Mouse (Mus musculus) liver, adult 2 months (tissue): Measurements from ENCODE around the gene Hnrnph2. TPM values are rescaled to one million over a fixed set of nuclear protein-coding genes. Genes with fewer than 3 reads are reported as not detected.

Source experiments
- DNase-seq: peaks from one replicate; pipeline ENCODE4 v3.0.0-alpha.2; 2011; ENCODE audit warnings: low read depth, low spot score; ENCODE audit errors: extremely low read depth
- H3K27ac ChIP-seq: fragments of 200-500 bp; replicated peaks from 2 replicates; pipeline ENCODE4 v1.5.1; 2012; ENCODE audit warnings: low read depth, mild to moderate bottlenecking, control low read depth, inconsistent platforms, low read length; ENCODE audit not compliant: insufficient read depth
- H3K27me3 ChIP-seq: fragments of 200-500 bp; 2 replicates; pipeline ENCODE4 v1.6.1; 2012; ENCODE audit warnings: mild to moderate bottlenecking, moderate library complexity, low read length, inconsistent platforms; ENCODE audit not compliant: control insufficient read depth, insufficient read depth
- H3K36me3 ChIP-seq: fragments of 200-500 bp; 2 replicates; pipeline ENCODE4 v1.6.1; 2012; ENCODE audit warnings: low read length, inconsistent platforms; ENCODE audit not compliant: control insufficient read depth, insufficient read depth
- H3K4me1 ChIP-seq: fragments of 200-500 bp; 2 replicates; pipeline ENCODE4 v1.6.1; 2011; ENCODE audit warnings: low read length; ENCODE audit not compliant: control insufficient read depth, insufficient read depth
- H3K4me3 ChIP-seq: fragments of 200-500 bp; 2 replicates; pipeline ENCODE4 v1.5.1; 2011; ENCODE audit warnings: low read depth, mild to moderate bottlenecking, control low read depth, low read length, moderate library complexity; ENCODE audit not compliant: insufficient read depth
- H3K79me2 ChIP-seq: fragments of 200-500 bp; 2 replicates; pipeline ENCODE4 v1.6.1; 2012; ENCODE audit warnings: inconsistent platforms, mild to moderate bottlenecking, low read length, moderate library complexity; ENCODE audit not compliant: control insufficient read depth, insufficient read depth
- H3K9ac ChIP-seq: fragments of 200-500 bp; 2 replicates; pipeline ENCODE4 v1.6.1; 2012; ENCODE audit warnings: low read depth, mild to moderate bottlenecking, control low read depth, inconsistent platforms, low read length
- CTCF ChIP-seq: fragments of 200-500 bp; IDR thresholded peaks from 2 replicates; pipeline ENCODE4 v1.5.1; 2011; ENCODE audit warnings: low read depth, low read length, control low read depth
- POLR2A ChIP-seq: fragments of 200-500 bp; IDR thresholded peaks from 2 replicates; pipeline ENCODE4 v1.6.1; 2011; ENCODE audit warnings: low read length, control low read depth; ENCODE audit not compliant: insufficient read depth; ENCODE audit errors: extremely low read depth
- WGBS: fragments of 180-500 bp; shearing (Covaris S2); methylation state at CpG from one replicate; pipeline ENCODE4 v1.1.7; 2018; 5-methylcytosine and 5-hydroxymethylcytosine counted together
- polyA plus RNA-seq: library from polyadenylated mRNA; depleted of rRNA; stranded (reverse); fragments of >200 nt; gene quantifications from 2 replicates; pipeline ENCODE4 v1.2.3, GENCODE M21; 2012; rRNA removed
- total RNA-seq: library from RNA; depleted of rRNA; stranded (reverse); fragments of >200 nt; gene quantifications from 2 replicates; pipeline ENCODE4 v1.2.3, GENCODE M21; 2014; rRNA removed

Hnrnph2 gene
- total and polyA plus RNA-seq, 2 experiments: 6.7 to 42.8 TPM

DNA sequence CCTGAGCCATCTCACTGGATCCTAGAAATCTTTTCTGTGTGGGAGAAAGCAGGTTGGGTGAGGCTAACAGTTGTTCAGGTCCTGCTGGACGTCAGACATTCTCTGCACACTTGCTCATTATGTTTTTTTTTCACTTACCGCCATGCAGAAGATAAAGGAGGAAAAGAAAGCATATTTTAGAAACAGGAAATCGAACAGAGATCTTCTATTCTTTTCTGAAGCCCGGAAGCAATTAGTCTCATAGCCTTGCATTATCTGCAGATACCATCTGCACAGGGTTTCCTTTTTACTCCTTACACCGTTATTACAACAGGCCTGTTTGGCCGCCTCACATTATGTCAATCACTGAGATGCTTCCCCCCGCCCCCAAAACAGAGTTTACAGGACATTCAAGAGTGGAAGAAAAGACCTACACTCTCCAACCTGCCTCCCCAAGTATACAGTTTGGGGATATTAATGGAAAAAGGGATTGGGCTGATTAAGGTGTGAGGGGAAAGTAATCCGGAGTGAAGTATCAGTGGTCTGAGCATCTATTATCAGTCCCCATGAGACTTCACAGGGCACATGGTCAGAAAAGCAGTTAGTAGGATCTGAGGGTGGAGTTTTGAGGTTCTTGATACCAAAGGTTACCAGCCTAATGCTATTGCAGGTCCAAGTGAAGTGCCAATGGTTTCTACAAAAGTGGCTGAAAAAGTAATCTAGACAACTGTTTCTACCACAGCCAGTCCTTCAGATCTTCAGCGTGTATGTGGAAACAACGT is 40.2 kb downstream of the Hnrnph2 start:
- Histone ChIP-seq H3K27me3 (no peaks in the 10 kb centered on the region), H3K4me1 (no peaks in the 10 kb centered on the region), H3K4me3 (no peak overlapping the region), H3K79me2 (no peaks in the 10 kb centered on the region), H3K9ac (no peak overlapping the region), H3K27ac (no peak overlapping the region), H3K36me3 (no peaks in the 10 kb centered on the region)
- TF ChIP-seq POLR2A: no peak
- no peak for TF ChIP-seq CTCF
- WGBS: 66% methylated on average over 10 of the region's 10 CpGs
- no peak for DNase-seq

DNA sequence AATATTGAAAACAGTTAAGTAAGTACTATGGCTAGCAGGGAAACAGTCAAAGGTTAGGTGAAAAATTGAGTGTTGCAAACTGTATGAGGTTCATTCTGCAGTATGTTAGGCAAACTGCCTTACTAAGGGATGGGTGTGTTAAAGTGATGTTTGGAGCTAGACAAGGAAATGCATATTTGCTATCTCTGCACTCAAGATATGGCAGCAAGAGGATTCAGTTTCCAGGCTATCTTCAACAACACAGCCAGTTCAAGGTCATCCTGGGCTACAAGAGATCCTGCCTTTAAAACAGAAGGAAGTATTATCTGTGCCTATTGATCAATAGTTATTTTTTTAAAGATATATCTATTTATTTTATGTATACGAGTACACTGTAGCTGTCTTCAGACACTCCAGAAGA is 45.4 kb downstream of the Hnrnph2 start:
- no peaks in the 10 kb centered on the region for H3K27me3 ChIP-seq
- no peak for DNase-seq
- no peaks in the 10 kb centered on the region for H3K79me2 ChIP-seq
- H3K4me1 ChIP-seq: no peaks in the 10 kb centered on the region
- WGBS: 76% methylated on average over 1 of the region's 1 CpGs
- TF ChIP-seq POLR2A (no peak), CTCF (no peak)
- H3K4me3 ChIP-seq: no peak overlapping the region
- no peak overlapping the region for H3K27ac ChIP-seq
- no peaks in the 10 kb centered on the region for H3K36me3 ChIP-seq
- no peak overlapping the region for H3K9ac ChIP-seq

DNA sequence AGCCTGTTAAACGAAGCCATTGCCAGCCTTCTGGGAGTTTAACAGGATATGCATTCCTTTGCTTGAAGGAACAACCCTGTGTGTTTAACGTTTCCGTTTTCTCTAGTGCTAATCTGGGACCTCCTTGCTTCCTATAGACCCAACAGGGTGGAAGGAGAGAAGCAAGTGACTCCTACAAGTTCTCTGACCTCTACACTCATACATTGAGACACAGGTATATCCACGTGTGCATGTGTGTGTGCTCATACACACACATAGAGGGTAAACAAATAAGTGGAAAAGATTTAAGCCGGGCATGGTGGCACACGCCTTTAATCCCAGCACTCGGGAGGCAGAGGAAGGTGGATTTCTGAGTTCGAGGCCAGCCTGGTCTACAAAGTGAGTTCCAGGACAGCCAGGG is 46.4 kb downstream of the Hnrnph2 start:
- 45% methylated on average over 8 of the region's 8 CpGs for WGBS

DNA sequence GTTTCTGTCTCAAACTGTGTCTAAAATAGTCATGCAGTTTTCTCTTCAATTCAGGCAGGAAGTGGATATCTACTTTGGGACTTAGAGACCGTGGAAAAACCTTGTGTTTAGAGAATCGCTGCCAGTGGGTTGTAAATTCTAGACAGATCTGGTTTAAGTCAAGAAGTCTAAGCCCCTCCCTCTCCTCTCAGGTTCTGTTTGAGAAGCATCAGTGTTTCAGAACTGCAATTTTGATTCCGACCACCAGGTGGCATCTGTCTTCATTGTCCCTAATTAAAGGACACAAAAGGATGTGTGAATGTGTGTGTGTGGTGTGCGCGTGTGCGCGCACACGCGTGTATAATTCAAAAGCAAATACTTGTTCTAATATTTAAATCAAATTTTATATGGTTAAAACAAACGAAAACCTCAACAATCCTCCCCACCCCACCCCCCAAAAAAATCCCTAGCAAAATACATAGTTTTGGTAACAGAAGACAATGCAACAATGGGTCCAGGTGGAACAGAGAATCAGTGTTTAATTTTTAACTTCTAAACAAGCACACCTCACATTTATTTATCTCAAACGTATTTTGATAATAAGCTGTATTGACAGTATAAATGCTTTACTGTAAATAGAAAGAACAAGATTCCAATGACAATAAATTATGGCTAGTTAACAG is 47.2 kb downstream of the Hnrnph2 start:
- no peak overlapping the region for H3K4me3 ChIP-seq
- TF ChIP-seq CTCF (0 out of 2 replicates have a peak, but pooled peaks have one; percentile 12), POLR2A (no peak)
- no peaks in the 10 kb centered on the region for H3K79me2 ChIP-seq
- no peak overlapping the region for H3K27ac ChIP-seq
- H3K9ac ChIP-seq: no peak overlapping the region
- H3K36me3 ChIP-seq: no peaks in the 10 kb centered on the region
- DNase-seq: peak; percentile 52
- H3K27me3 ChIP-seq: no peaks in the 10 kb centered on the region
- H3K4me1 ChIP-seq: no peaks in the 10 kb centered on the region
- 7% methylated on average over 11 of the region's 11 CpGs for WGBS

More for the DNA sequence above, 46.4 kb downstream of the Hnrnph2 start:
- no peak for DNase-seq
- TF ChIP-seq POLR2A: no peak
- no peak for TF ChIP-seq CTCF
- Histone ChIP-seq H3K27ac (no peak overlapping the region), H3K9ac (no peak overlapping the region), H3K4me1 (no peaks in the 10 kb centered on the region), H3K4me3 (no peak overlapping the region), H3K27me3 (no peaks in the 10 kb centered on the region), H3K79me2 (no peaks in the 10 kb centered on the region), H3K36me3 (no peaks in the 10 kb centered on the region)

DNA sequence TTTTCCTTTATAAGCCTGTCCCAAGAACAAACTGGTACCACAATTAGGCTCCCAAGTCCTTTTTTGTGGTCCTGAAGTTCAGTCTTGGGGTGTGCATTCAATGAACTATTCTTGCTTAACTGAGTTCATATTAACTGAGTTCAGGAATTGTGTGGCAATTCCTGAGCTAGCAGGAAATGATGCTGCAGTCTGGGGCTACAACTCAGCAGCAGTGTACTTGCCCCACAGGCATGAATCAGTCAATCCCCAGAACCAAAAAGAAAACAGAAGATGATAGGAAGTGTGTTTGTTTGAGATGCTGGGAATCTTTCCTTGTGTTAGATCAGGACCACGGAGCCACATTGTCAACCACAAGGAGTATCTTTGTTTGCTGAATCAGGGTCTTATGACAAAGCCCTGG is 51.1 kb downstream of the Hnrnph2 start:
- WGBS: 57% methylated on average over 1 of the region's 1 CpGs
- H3K9ac ChIP-seq: no peak overlapping the region

More for the DNA sequence above, 51.1 kb downstream of the Hnrnph2 start:
- Histone ChIP-seq H3K4me3 (no peak overlapping the region), H3K4me1 (no peaks in the 10 kb centered on the region), H3K79me2 (no peaks in the 10 kb centered on the region), H3K36me3 (no peaks in the 10 kb centered on the region), H3K27ac (no peak overlapping the region), H3K27me3 (no peaks in the 10 kb centered on the region)
- DNase-seq: no peak
- TF ChIP-seq POLR2A (no peak), CTCF (no peak)

Other genes with a start within 250 kb of the Hnrnph2 start
- under 0.01 TPM in 1 of 2 replicates, not detected in the other for gene Drp2, start 196.6 kb upstream of the Hnrnph2 start, total RNA-seq
- not detected in 2 replicates for gene Drp2, start 196.6 kb upstream of the Hnrnph2 start, polyA plus RNA-seq
- gene Taf7l, start 124.7 kb upstream of the Hnrnph2 start, total RNA-seq: not detected in 2 replicates
- gene Taf7l, start 124.7 kb upstream of the Hnrnph2 start, polyA plus RNA-seq: not detected in 2 replicates
- 29.4 and 39.0 TPM in 2 replicates for gene Timm8a1, start 59.3 kb upstream of the Hnrnph2 start, total RNA-seq
- 3.6 and 3.8 TPM in 2 replicates for gene Timm8a1, start 59.3 kb upstream of the Hnrnph2 start, polyA plus RNA-seq
- gene Btk, start 17.6 kb upstream of the Hnrnph2 start, total RNA-seq: 0.83 and 0.87 TPM in 2 replicates
- gene Btk, start 17.6 kb upstream of the Hnrnph2 start, polyA plus RNA-seq: 0.25 and 0.35 TPM in 2 replicates
- gene Rpl36a, start 15.5 kb upstream of the Hnrnph2 start, total RNA-seq: 349 and 403 TPM in 2 replicates
- gene Rpl36a, start 15.5 kb upstream of the Hnrnph2 start, polyA plus RNA-seq: 77.1 and 85.4 TPM in 2 replicates
- gene Gla, start 54 bp upstream of the Hnrnph2 start, total RNA-seq: 5.2 and 5.7 TPM in 2 replicates
- gene Gla, start 54 bp upstream of the Hnrnph2 start, polyA plus RNA-seq: 1.2 and 1.6 TPM in 2 replicates
- 0.67 and 1.1 TPM in 2 replicates for gene Armcx4, start 85.3 kb downstream of the Hnrnph2 start, total RNA-seq
- gene Armcx4, start 85.3 kb downstream of the Hnrnph2 start, polyA plus RNA-seq: 0.15 and 0.17 TPM in 2 replicates
- gene Armcx1, start 116.8 kb downstream of the Hnrnph2 start, total RNA-seq: 2.3 and 3.3 TPM in 2 replicates
- 0.47 and 0.64 TPM in 2 replicates for gene Armcx1, start 116.8 kb downstream of the Hnrnph2 start, polyA plus RNA-seq
- gene Armcx6, start 150.2 kb downstream of the Hnrnph2 start, total RNA-seq: 0.55 and 0.87 TPM in 2 replicates
- gene Armcx6, start 150.2 kb downstream of the Hnrnph2 start, polyA plus RNA-seq: 0.18 TPM in 1 of 2 replicates, not detected in the other
- 8.7 and 10.6 TPM in 2 replicates for gene Armcx3, start 155.4 kb downstream of the Hnrnph2 start, total RNA-seq
- gene Armcx3, start 155.4 kb downstream of the Hnrnph2 start, polyA plus RNA-seq: 1.4 and 2.3 TPM in 2 replicates
- 1.6 and 2.8 TPM in 2 replicates for gene Armcx2, start 208.0 kb downstream of the Hnrnph2 start, total RNA-seq
- gene Armcx2, start 208.0 kb downstream of the Hnrnph2 start, polyA plus RNA-seq: 1.1 and 1.6 TPM in 2 replicates